Mouse (Mus musculus) stomach, embryonic 16.5 days (tissue): Measurements from ENCODE around the gene Magi1. TPM values are rescaled to one million over a fixed set of nuclear protein-coding genes. Genes with fewer than 3 reads are reported as not detected.

Experiments
- ATAC-seq: fragments of 200-750 bp; cut with Nextera tagmentation; 2 replicates; pipeline ENCODE4 v1.8.0; 2017; ENCODE audit warnings: moderate number of reproducible peaks, moderate TSS enrichment; ENCODE audit not compliant: insufficient read depth, low FRiP score
- H3K27ac ChIP-seq: fragments of 300-500 bp; sonication (generic); 2 replicates; pipeline ENCODE4 v1.5.1; 2014; ENCODE audit warnings: low read length
- H3K27me3 ChIP-seq: fragments of 300-500 bp; sonication (generic); 2 replicates; pipeline ENCODE4 v1.6.1; 2014; ENCODE audit warnings: low read length, control low read depth, mixed read lengths; ENCODE audit not compliant: control insufficient read depth, insufficient read depth
- H3K36me3 ChIP-seq: fragments of 300-500 bp; sonication (generic); 2 replicates; pipeline ENCODE4 v1.6.1; 2014; ENCODE audit warnings: low read length; ENCODE audit not compliant: control insufficient read depth, insufficient read depth
- H3K4me1 ChIP-seq: fragments of 300-500 bp; sonication (generic); 2 replicates; pipeline ENCODE4 v1.6.1; 2014; ENCODE audit warnings: low read length, control low read depth, mixed read lengths; ENCODE audit not compliant: control insufficient read depth, insufficient read depth
- H3K4me2 ChIP-seq: fragments of 300-500 bp; sonication (generic); 2 replicates; pipeline ENCODE4 v1.6.1; 2014; ENCODE audit warnings: low read depth, low read length, mixed read lengths
- H3K4me3 ChIP-seq: fragments of 300-500 bp; sonication (generic); replicated peaks from 2 replicates; pipeline ENCODE4 v1.5.1; 2014; ENCODE audit warnings: mild to moderate bottlenecking, low read length
- H3K9ac ChIP-seq: fragments of 300-500 bp; sonication (generic); 2 replicates; pipeline ENCODE4 v1.6.1; 2014; ENCODE audit warnings: low read length
- H3K9me3 ChIP-seq: fragments of 300-500 bp; sonication (generic); replicated peaks from 2 replicates; pipeline ENCODE4 v1.6.1; 2016; ENCODE audit warnings: low read length, control low read depth; ENCODE audit not compliant: control insufficient read depth
- WGBS: fragments of 180-500 bp; shearing (Covaris S2); extraction: QIAGEN DNeasy Blood & Tissue Kit; methylation state at CpG from one replicate; pipeline ENCODE4 v1.1.7; 2014; 5-methylcytosine and 5-hydroxymethylcytosine counted together
- polyA plus RNA-seq: library from polyadenylated mRNA; unstranded; fragments of >200 nt; fragmentation: Nextera tagmentation; extraction: Ambion mirVana; gene quantifications from 2 replicates; pipeline ENCODE4 v1.2.1, GENCODE M21; 2015

Gene Magi1
- polyA plus RNA-seq, 1 experiment from 2014 or later: 8.7 TPM

DNA sequence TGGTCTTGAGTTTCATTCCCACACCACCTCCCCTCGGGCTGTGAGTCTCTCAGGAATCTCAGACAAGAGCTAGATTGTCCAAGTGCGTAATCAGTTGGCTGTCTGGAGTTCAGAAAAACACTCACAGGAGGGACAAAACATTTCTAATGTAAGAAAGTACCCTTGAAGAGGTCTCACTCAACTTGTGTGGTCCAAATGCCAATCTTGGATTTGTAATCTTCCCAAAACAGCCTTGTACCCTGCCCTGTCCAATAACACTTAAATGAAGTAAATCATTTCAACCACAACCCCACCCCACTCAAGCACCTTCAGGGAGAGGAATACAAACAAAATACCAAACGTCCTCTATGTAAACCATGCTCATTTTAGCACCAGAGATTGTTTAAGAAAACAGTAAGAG, 82.8 kb downstream of the Magi1 start:
- no peak overlapping the region for H3K27ac ChIP-seq
- H3K9me3 ChIP-seq: no peaks in the 10 kb centered on the region
- H3K9ac ChIP-seq: no peak overlapping the region
- H3K36me3 ChIP-seq: no peaks in the 10 kb centered on the region
- no peak overlapping the region for H3K4me3 ChIP-seq
- no peaks in the 10 kb centered on the region for H3K27me3 ChIP-seq
- WGBS: 43% methylated on average over 3 of the region's 3 CpGs
- no peak overlapping the region for H3K4me2 ChIP-seq
- peaks cover 15% of the 10 kb centered on the region; the same call in 1 of the 2 replicates for H3K4me1 ChIP-seq
- no peak for ATAC-seq

GRCm38 (mm10) chr6:94199696-94200095, 84.0 kb downstream of the Magi1 start:
- H3K4me2 ChIP-seq: no peak overlapping the region
- H3K4me1 ChIP-seq: peaks cover 13% of the 10 kb centered on the region; the same call in 1 of the 2 replicates
- no peak overlapping the region for H3K4me3 ChIP-seq
- no peak overlapping the region for H3K9ac ChIP-seq
- ATAC-seq: no peak
- no peaks in the 10 kb centered on the region for H3K27me3 ChIP-seq
- no peak overlapping the region for H3K27ac ChIP-seq
- H3K36me3 ChIP-seq: no peaks in the 10 kb centered on the region
- WGBS: 83% methylated on average over 2 of the region's 2 CpGs
- no peaks in the 10 kb centered on the region for H3K9me3 ChIP-seq

DNA sequence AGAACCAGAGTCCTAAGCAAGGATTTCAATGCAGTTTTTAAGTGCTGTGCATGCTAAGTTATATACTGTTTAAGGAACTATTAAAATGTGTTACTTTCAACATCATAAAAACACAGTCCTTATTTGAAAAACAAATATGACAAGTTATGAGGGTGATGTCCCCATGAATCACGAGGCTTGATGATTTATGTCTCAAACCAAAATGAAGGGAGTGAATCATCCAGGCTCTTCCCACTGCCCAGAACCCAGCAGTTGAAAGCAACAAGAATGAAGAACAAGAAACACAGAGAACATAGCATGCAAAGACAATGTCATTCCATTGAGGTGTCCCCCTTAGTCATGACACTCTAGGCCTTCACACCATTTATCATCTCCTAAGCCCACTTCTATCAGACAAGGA, 85.9 kb downstream of the Magi1 start:
- no peak for ATAC-seq
- Histone ChIP-seq H3K4me1 (peaks cover 3% of the 10 kb centered on the region; the same call in 1 of the 2 replicates), H3K4me3 (no peak overlapping the region), H3K36me3 (no peaks in the 10 kb centered on the region), H3K9me3 (no peaks in the 10 kb centered on the region), H3K27ac (no peak overlapping the region), H3K27me3 (no peaks in the 10 kb centered on the region), H3K9ac (no peak overlapping the region), H3K4me2 (no peak overlapping the region)
- 48% methylated on average over 1 of the region's 1 CpGs for WGBS

DNA sequence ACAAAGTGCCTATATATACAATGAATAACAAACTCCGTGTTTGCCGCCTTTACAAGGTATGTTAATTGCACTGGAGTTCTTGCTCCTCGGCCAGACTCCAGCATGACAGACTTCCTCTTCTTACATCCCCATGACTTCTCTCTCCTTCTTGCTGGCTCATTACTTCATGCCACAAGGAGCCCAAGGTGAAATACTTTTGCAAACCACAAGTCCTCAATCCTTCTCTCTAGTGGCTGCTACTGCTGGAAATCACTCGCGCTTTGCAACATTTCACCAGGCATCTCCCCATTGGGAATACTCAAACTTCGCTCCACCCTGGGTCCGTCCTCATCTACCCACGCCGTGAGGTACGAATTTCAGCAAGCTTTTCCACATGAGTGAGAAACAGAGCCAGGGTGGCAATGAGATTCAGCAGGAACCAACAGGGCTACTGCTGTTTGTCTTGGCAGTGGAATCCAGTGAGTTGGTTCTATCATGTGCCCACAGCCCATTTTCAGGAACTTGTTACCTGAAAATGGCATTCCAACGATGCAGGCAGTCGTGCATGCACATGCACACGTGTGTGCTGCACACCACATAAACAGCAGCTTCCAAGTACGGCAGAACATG, 88.3 kb downstream of the Magi1 start:
- Histone ChIP-seq H3K9ac (no peak overlapping the region), H3K4me3 (no peak overlapping the region), H3K27me3 (no peaks in the 10 kb centered on the region), H3K4me2 (no peak overlapping the region), H3K27ac (no peak overlapping the region), H3K4me1 (peaks cover 3% of the 10 kb centered on the region; the same call in 1 of the 2 replicates), H3K9me3 (no peaks in the 10 kb centered on the region), H3K36me3 (no peaks in the 10 kb centered on the region)
- WGBS: 72% methylated on average over 14 of the region's 14 CpGs
- ATAC-seq: no peak

DNA sequence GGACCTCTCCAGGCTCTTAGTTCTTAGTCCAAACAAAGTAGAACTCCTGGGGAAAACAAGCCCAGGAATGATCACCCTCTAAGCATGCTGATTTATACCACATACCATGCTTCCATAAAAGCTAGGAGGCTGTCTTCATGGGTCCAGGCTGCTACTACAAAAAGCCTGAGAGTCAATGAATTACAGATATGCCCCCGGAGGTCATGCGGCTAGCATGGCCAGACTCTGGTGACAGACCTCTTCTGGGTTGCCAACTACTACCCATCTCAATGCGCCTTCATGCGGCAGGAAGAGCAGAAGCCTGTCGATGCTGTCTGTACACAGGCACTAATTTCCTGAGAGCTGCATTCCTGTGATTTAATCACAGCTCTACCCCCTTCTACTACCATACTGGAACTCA, 92.9 kb downstream of the Magi1 start:
- Histone ChIP-seq H3K4me2 (no peak overlapping the region), H3K4me3 (no peak overlapping the region), H3K4me1 (peaks cover 28% of the 10 kb centered on the region), H3K9ac (no peak overlapping the region), H3K9me3 (no peaks in the 10 kb centered on the region), H3K27ac (no peak overlapping the region), H3K36me3 (no peaks in the 10 kb centered on the region), H3K27me3 (no peaks in the 10 kb centered on the region)
- WGBS: 68% methylated on average over 5 of the region's 5 CpGs
- ATAC-seq: no peak

DNA sequence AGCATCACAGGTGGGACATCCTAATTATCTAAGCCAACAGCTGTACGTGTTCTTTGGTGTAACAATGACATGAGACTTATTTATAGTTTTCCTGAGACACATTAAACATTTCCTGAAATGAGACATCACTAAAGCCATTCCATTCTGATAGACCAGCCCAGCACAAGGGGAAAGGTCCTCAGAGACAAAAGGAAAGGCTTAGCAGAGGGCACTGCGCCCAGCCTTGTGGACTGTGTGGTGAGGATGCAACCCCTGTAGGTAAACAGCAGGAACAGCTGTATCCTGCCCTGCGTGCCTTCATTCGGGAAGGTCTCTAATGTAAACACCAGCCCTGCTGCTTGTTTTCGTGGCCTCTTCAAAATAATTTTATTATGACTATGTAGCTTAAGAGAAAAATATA, 94.3 kb downstream of the Magi1 start:
- Histone ChIP-seq H3K36me3 (no peaks in the 10 kb centered on the region), H3K9ac (no peak overlapping the region), H3K4me3 (no peak overlapping the region), H3K27ac (no peak overlapping the region), H3K27me3 (no peaks in the 10 kb centered on the region), H3K9me3 (no peaks in the 10 kb centered on the region), H3K4me2 (no peak overlapping the region), H3K4me1 (peaks cover 31% of the 10 kb centered on the region; the same call in 1 of the 2 replicates)
- ATAC-seq: no peak
- 29% methylated on average over 5 of the region's 5 CpGs for WGBS

DNA sequence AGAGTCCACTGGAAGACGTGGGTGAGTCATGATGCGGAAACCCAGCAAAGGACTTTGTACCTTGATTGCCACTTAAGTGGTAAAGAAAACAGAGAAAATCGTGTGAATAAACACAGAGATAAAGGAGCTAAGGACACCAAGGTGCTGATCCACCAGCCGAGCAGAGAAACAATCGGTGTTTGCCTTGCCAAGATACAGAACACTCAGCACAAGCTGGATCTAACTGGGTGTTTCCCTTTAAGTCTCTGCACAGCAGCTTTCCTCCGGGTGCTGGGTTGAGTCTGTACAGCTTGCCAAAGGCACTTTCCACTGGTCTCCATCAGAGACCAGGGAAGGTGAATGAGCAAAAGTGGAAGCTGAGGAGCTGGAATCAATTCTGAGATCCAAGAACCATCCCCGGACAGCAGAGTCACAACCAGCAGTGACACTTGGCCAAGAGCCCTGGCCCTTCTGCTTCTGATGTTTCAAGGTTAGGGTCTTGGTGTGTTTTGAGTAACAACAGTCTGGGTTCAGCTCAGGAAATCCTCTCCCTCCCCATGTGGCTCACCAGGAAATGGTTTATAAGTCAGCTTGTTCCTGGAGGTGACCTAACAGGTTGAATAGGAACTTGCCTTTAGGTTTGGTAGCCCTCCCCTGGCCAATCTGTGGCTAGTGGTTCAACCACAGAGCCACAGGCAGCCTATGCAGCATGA, 96.9 kb downstream of the Magi1 start:
- WGBS: 39% methylated on average over 7 of the region's 7 CpGs
- peak overlapping the region; percentile 92 for H3K27ac ChIP-seq
- H3K27me3 ChIP-seq: no peaks in the 10 kb centered on the region
- H3K9ac ChIP-seq: peak overlapping the region; percentile 41; the same call in 1 of the 2 replicates
- H3K4me2 ChIP-seq: peak overlapping the region; percentile 36
- H3K4me1 ChIP-seq: peaks cover 54% of the 10 kb centered on the region
- no peaks in the 10 kb centered on the region for H3K36me3 ChIP-seq
- H3K4me3 ChIP-seq: no peak overlapping the region
- no peaks in the 10 kb centered on the region for H3K9me3 ChIP-seq
- ATAC-seq: peak; percentile 68

GRCm38 (mm10) chr6:94184268-94184667, 99.4 kb downstream of the Magi1 start:
- H3K9ac ChIP-seq: no peak overlapping the region
- no peaks in the 10 kb centered on the region for H3K27me3 ChIP-seq
- WGBS: 79% methylated on average over 4 of the region's 4 CpGs
- peak overlapping the region; percentile 77; the same call in 1 of the 2 replicates for H3K27ac ChIP-seq
- no peaks in the 10 kb centered on the region for H3K9me3 ChIP-seq
- no peaks in the 10 kb centered on the region for H3K36me3 ChIP-seq
- ATAC-seq: no peak
- no peak overlapping the region for H3K4me3 ChIP-seq
- peaks cover 48% of the 10 kb centered on the region for H3K4me1 ChIP-seq
- H3K4me2 ChIP-seq: no peak overlapping the region

DNA sequence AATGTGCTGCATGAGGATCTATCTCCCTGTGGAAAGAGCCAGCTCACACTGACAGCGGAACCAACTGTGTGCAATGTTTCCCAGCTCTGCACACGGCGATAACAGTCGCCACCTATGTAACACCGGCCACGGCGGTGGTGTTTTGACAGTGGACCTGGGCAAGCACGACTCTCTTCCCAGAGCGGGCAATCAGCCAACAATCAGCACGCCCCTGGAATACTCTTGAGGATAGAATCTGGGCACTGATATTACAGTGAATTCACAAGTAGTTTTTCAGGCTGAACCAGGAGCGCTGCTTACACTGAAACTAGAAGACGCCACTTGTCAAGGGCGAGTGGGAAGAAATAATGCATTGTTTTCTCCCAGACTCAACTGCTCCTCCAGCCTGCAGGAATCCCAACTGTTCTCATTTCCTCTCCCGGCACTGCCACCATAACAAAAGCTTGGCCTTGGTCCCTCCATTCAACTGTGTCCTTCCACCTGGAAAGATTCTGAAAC, 100.3 kb downstream of the Magi1 start:
- peaks cover 45% of the 10 kb centered on the region for H3K4me1 ChIP-seq
- H3K27me3 ChIP-seq: no peaks in the 10 kb centered on the region
- H3K4me3 ChIP-seq: no peak overlapping the region
- peak overlapping the region; percentile 77 for H3K27ac ChIP-seq
- no peaks in the 10 kb centered on the region for H3K9me3 ChIP-seq
- H3K4me2 ChIP-seq: peak overlapping the region; percentile 17
- ATAC-seq: peak; percentile 48; the same call in 1 of the 2 replicates
- no peaks in the 10 kb centered on the region for H3K36me3 ChIP-seq
- no peak overlapping the region for H3K9ac ChIP-seq
- 53% methylated on average over 14 of the region's 14 CpGs for WGBS
